ENCODE assay signal across 11 mouse cellular contexts in the genomic region with DNA sequence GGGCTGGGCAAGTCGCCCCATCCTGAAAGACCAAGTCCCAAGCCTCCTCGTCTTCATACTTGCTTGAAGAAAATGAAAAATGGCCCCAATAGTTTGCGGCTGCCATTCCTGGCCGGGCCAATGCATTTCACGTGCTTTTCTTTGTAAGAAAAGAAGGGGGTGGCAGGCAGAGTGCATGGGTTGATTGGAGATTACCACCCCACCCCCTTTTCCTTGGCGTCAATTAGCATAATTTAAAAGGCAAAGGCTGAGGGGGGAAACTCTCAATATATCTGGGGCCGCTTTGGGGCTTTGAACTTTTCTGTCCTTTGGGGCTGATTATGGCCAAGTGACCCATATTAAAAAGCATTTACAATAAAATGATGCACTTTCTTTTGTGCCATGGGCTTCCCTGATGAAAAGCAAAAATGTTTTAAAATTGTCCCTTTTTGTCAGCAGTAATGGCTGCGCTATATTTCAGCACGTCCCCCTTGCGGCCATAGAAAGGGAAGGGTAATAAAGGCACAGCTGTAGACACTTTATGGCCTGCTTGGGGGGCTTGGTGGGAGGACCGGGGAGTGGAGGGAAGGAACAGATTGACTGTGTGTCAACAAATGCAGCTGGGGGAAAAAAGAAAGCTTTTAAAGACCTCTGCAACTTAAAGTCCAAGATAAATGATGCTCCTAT.
A peak's percentile ranks its signal among the peaks of the same experiment; 100 is the strongest.
DNase-seq lines count a peak whose midpoint lies in the region; ATAC-seq and TF ChIP-seq lines count a peak whose summit lies in the region.
"Had no signal": no experiment of that assay in that cellular context is flagged by ENCODE, and none has a peak within 500 bp of the region (broad histone marks: within the 10 kb centered on the region; RNA-seq: fewer than 3 reads in every experiment).

No protein-coding gene starts in this region.

- H3K9me3 ChIP-seq in kidney, postnatal 0 days (replicated peaks; ENCODE audit: low read length) = no peaks in the 10 kb centered on the region
- no peaks in the 10 kb centered on the region for H3K9me3 ChIP-seq in hindbrain, embryonic 12.5 days (replicated peaks)
- H3K9me3 ChIP-seq in midbrain, embryonic 11.5 days (ENCODE audit: control insufficient read depth, low read length) = no peaks in the 10 kb centered on the region
- H3K9me3 ChIP-seq in heart, embryonic 11.5 days (replicated peaks; ENCODE audit: control insufficient read depth, low read length) = no peaks in the 10 kb centered on the region
- H3K9me3 ChIP-seq: liver, embryonic 13.5 days; stomach, embryonic 15.5 days had no signal

- intact Hi-C loops in gastrocnemius, postnatal 14 days (cut with DNase I; ENCODE audit: low total_unique reads) = no loop called here

- WGBS in kidney, postnatal 0 days = 24% methylated on average over 11 of the region's 11 CpGs
- 35% methylated on average over 11 of the region's 11 CpGs for WGBS in hindbrain, embryonic 12.5 days
- 48% methylated on average over 11 of the region's 11 CpGs for WGBS in midbrain, embryonic 11.5 days
- 73% methylated on average over 11 of the region's 11 CpGs for whole genome bisulfite sequencing in heart, embryonic 11.5 days (ENCODE audit: insufficient replicate concordance)

- H3K9ac ChIP-seq in kidney, postnatal 0 days (ENCODE audit: low read depth, low read length) = no peak overlapping the region
- H3K9ac ChIP-seq in hindbrain, embryonic 12.5 days = no peak overlapping the region
- H3K9ac ChIP-seq in midbrain, embryonic 11.5 days (ENCODE audit: low read length) = no peak overlapping the region
- H3K9ac ChIP-seq in heart, embryonic 11.5 days (ENCODE audit: low read depth, low read length) = no peak overlapping the region
- H3K9ac ChIP-seq: liver, embryonic 13.5 days; stomach, embryonic 15.5 days had no signal

- H3K4me3 ChIP-seq in kidney, postnatal 0 days (replicated peaks; ENCODE audit: low read depth, low read length) = no peak overlapping the region
- no peak overlapping the region for H3K4me3 ChIP-seq in hindbrain, embryonic 12.5 days
- no peak overlapping the region for H3K4me3 ChIP-seq in midbrain, embryonic 11.5 days (ENCODE audit: low read depth, low read length)
- H3K4me3 ChIP-seq in heart, embryonic 11.5 days (ENCODE audit: low read depth, low read length) = no peak overlapping the region
- H3K4me3 ChIP-seq: liver, embryonic 13.5 days; stomach, embryonic 15.5 days had no signal

- no peaks in the 10 kb centered on the region for H3K27me3 ChIP-seq in kidney, postnatal 0 days (ENCODE audit: insufficient read depth, low read length)
- H3K27me3 ChIP-seq in hindbrain, embryonic 12.5 days = no peaks in the 10 kb centered on the region
- H3K27me3 ChIP-seq in midbrain, embryonic 11.5 days (ENCODE audit: control insufficient read depth, insufficient read depth, low read length) = no peaks in the 10 kb centered on the region
- no peaks in the 10 kb centered on the region for H3K27me3 ChIP-seq in heart, embryonic 11.5 days (ENCODE audit: control insufficient read depth, insufficient read depth, low read length)
- H3K27me3 ChIP-seq: liver, embryonic 13.5 days; stomach, embryonic 15.5 days had no signal

- TF ChIP-seq CTCF in kidney, postnatal 0 days (IDR thresholded peaks at IDR 0.05; ENCODE audit: low read depth) = peak; percentile 36; the same call in 1 of the 2 replicates

- no peaks in the 10 kb centered on the region for H3K4me1 ChIP-seq in kidney, postnatal 0 days (replicated peaks; ENCODE audit: insufficient read depth, low read length)
- H3K4me1 ChIP-seq in hindbrain, embryonic 12.5 days = peaks cover 13% of the 10 kb centered on the region
- peaks cover 17% of the 10 kb centered on the region for H3K4me1 ChIP-seq in midbrain, embryonic 11.5 days (ENCODE audit: control insufficient read depth, insufficient read depth, low read length)
- H3K4me1 ChIP-seq in heart, embryonic 11.5 days (ENCODE audit: control insufficient read depth, insufficient read depth, low read length) = 0 out of 2 replicates have a peak, but pooled peaks cover 2% of the 10 kb centered on the region
- H3K4me1 ChIP-seq: stomach, embryonic 15.5 days had no signal

- DNase-seq in kidney, postnatal 0 days (ENCODE audit: low spot score) = peak; percentile 69
- DNase-seq in kidney, adult 9 months = no peak
- DNase-seq in midbrain, embryonic 11.5 days (ENCODE audit: low spot score, missing footprints) = no peak
- DNase-seq in gastrocnemius, postnatal 14 days = no peak
- no peak for DNase-seq in frontal cortex, postnatal 10 days (ENCODE audit: low spot score in 2 of 2)
- DNase-seq: liver, embryonic 13.5 days had no signal

- H3K4me2 ChIP-seq in kidney, postnatal 0 days (ENCODE audit: low read length) = no peak overlapping the region
- 0 out of 2 replicates have a peak overlapping the region, but pooled peaks have one; percentile 7 for H3K4me2 ChIP-seq in hindbrain, embryonic 12.5 days (replicated peaks)
- H3K4me2 ChIP-seq in midbrain, embryonic 11.5 days = no peak overlapping the region
- no peak overlapping the region for H3K4me2 ChIP-seq in heart, embryonic 11.5 days
- H3K4me2 ChIP-seq: liver, embryonic 13.5 days; stomach, embryonic 15.5 days had no signal

- H3K36me3 ChIP-seq in kidney, postnatal 0 days (ENCODE audit: insufficient read depth, low read length) = peaks cover 8% of the 10 kb centered on the region; the same call in 1 of the 2 replicates
- H3K36me3 ChIP-seq in hindbrain, embryonic 12.5 days = peaks cover 15% of the 10 kb centered on the region
- 0 out of 2 replicates have a peak, but pooled peaks cover 4% of the 10 kb centered on the region for H3K36me3 ChIP-seq in midbrain, embryonic 11.5 days (ENCODE audit: control insufficient read depth, insufficient read depth, low read length)
- H3K36me3 ChIP-seq in heart, embryonic 11.5 days (ENCODE audit: control insufficient read depth, insufficient read depth, low read length) = peaks cover 6% of the 10 kb centered on the region
- H3K36me3 ChIP-seq: stomach, embryonic 15.5 days had no signal

- no peak for ATAC-seq in kidney, postnatal 0 days (replicated peaks; ENCODE audit: low FRiP score, low read depth)
- peak; percentile 75; the same call in 1 of the 2 replicates for ATAC-seq in hindbrain, embryonic 12.5 days (ENCODE audit: low FRiP score)
- peak; percentile 61; the same call in 1 of the 2 replicates for ATAC-seq in midbrain, embryonic 11.5 days (ENCODE audit: low FRiP score)
- no peak for ATAC-seq in activated CD4-positive, CD25-positive, alpha-beta regulatory T cell, adult 4 months
- ATAC-seq in heart, embryonic 11.5 days (replicated peaks; ENCODE audit: insufficient number of reproducible peaks, low FRiP score, low TSS enrichment) = no peak

- H3K27ac ChIP-seq in kidney, postnatal 0 days = no peak overlapping the region
- H3K27ac ChIP-seq in hindbrain, embryonic 12.5 days = peak overlapping the region; percentile 30; the same call in 1 of the 2 replicates
- no peak overlapping the region; the same call in 1 of the 2 replicates for H3K27ac ChIP-seq in midbrain, embryonic 11.5 days (ENCODE audit: low read depth, low read length)
- no peak overlapping the region for H3K27ac ChIP-seq in heart, embryonic 11.5 days (ENCODE audit: low read depth, low read length)
- H3K27ac ChIP-seq: liver, embryonic 13.5 days; macrophage; stomach, embryonic 15.5 days had no signal

Comparison
In these comparisons a context has a peak if more than half of its experiments do, and no peak if none do; other contexts are left out.
1. ATAC-seq: peak in hindbrain, embryonic 12.5 days (single experiment) and midbrain, embryonic 11.5 days (single experiment); none in kidney, postnatal 0 days (single experiment), activated CD4-positive, CD25-positive, alpha-beta regulatory T cell, adult 4 months (single experiment) and heart, embryonic 11.5 days (single experiment).